Mouse (Mus musculus) C2C12 (cell line): ENCODE results near the gene Sinhcaf.

Experiments
- CEBPB ChIP-seq: IDR thresholded peaks from one replicate; pipeline ENCODE4 v1.6.1; 2011; ENCODE audit warnings: low read depth, mild to moderate bottlenecking, control low read depth, moderate library complexity
- CTCF ChIP-seq: IDR thresholded peaks from one replicate; pipeline ENCODE4 v1.5.1; 2011; ENCODE audit not compliant: control insufficient read depth, insufficient read depth, insufficient read length
- MYOG ChIP-seq: IDR thresholded peaks from one replicate; pipeline ENCODE4 v1.6.1; 2011; ENCODE audit not compliant: control insufficient read depth, insufficient read length; ENCODE audit errors: extremely low read depth
- USF1 ChIP-seq: IDR thresholded peaks from one replicate; pipeline ENCODE4 v1.6.1; 2011; ENCODE audit warnings: low read depth, mild to moderate bottlenecking, control low read depth, moderate library complexity

- no peak for TF ChIP-seq CTCF
- TF ChIP-seq USF1 = no peak
- no peak for TF ChIP-seq CEBPB
- no peak for TF ChIP-seq MYOG
Observed at GRCm38 (mm10) chr6:148896507-148896851, 49.8 kb downstream of the Sinhcaf start.
